Mouse (Mus musculus) G1E (cell line): Measurements from ENCODE around the gene Pla2g2d. TPM values are rescaled to one million over a fixed set of nuclear protein-coding genes. Genes with fewer than 3 reads are reported as not detected.

Experiments
- ATAC-seq: 2 replicates; pipeline ENCODE4 v1.8.0; 2016; ENCODE audit warnings: mild to moderate bottlenecking; ENCODE audit not compliant: insufficient number of reproducible peaks, poor library complexity, low FRiP score, severe bottlenecking; ENCODE audit errors: extremely low read depth
- DNase-seq: peaks from one replicate; pipeline ENCODE4 v3.0.0; 2012; ENCODE audit warnings: low spot score
- H3K27me3 ChIP-seq: 2 replicates; pipeline ENCODE4 v1.6.1; 2012; ENCODE audit warnings: mild to moderate bottlenecking, low read length, inconsistent platforms; ENCODE audit not compliant: insufficient read depth
- H3K36me3 ChIP-seq: replicated peaks from 2 replicates; pipeline ENCODE3; 2012; ENCODE audit warnings: mild to moderate bottlenecking, inconsistent platforms
- H3K4me1 ChIP-seq: 2 replicates; pipeline ENCODE4 v1.6.1; 2012; ENCODE audit warnings: low read depth, low read length, inconsistent platforms, mixed read lengths; ENCODE audit not compliant: insufficient read depth
- H3K4me3 ChIP-seq: 2 replicates; pipeline ENCODE4 v1.5.1; 2012; ENCODE audit warnings: low read depth, mild to moderate bottlenecking, inconsistent platforms, low read length, moderate library complexity, mixed read lengths
- H3K9me3 ChIP-seq: replicated peaks from 2 replicates; pipeline ENCODE4 v1.6.1; 2012; ENCODE audit warnings: inconsistent platforms
- CTCF ChIP-seq: IDR thresholded peaks from 2 replicates; pipeline ENCODE4 v1.5.1; 2012; ENCODE audit warnings: low read depth, low read length, inconsistent platforms, mixed read lengths
- GATA1 ChIP-seq: IDR thresholded peaks from 2 replicates; pipeline ENCODE4 v1.6.1; 2012; ENCODE audit warnings: borderline replicate concordance, low read length, inconsistent platforms, mixed read lengths
- GATA2 ChIP-seq: IDR thresholded peaks from 2 replicates; pipeline ENCODE4 v1.6.1; 2012; ENCODE audit warnings: low read depth, low read length, inconsistent platforms, borderline replicate concordance
- POLR2AphosphoS5 ChIP-seq: IDR thresholded peaks from 2 replicates; pipeline ENCODE4 v1.6.1; 2012; ENCODE audit warnings: low read depth, low read length, inconsistent platforms; ENCODE audit not compliant: insufficient replicate concordance
- TAL1 ChIP-seq: conservative IDR thresholded peaks from 2 replicates; pipeline ENCODE4 v1.6.1; 2012; ENCODE audit warnings: low read depth, low read length, inconsistent platforms, mixed read lengths
- polyA plus RNA-seq: library from polyadenylated mRNA; stranded (reverse); fragments of >175 nt; gene quantifications from 2 replicates; pipeline ENCODE4 v1.2.3, GENCODE M21; 2012
- total RNA-seq, 2 experiments: library from RNA; stranded (forward) in 1 of 2; stranded (reverse) in 1 of 2; fragments of 200-1000 nt in 1 of 2; fragments of >200 nt in 1 of 2; fragmentation: Nextera tagmentation in 1 of 2; gene quantifications; 2 replicates each; pipeline ENCODE4 v1.2.3; 2014 to 2017

The Pla2g2d gene
- total and polyA plus RNA-seq, 3 experiments: not detected

- Histone ChIP-seq H3K27me3 (no peaks in the 10 kb centered on the region), H3K36me3 (no peaks in the 10 kb centered on the region), H3K4me1 (no peaks in the 10 kb centered on the region), H3K9me3 (peaks cover 91% of the 10 kb centered on the region), H3K4me3 (no peak overlapping the region)
- DNase-seq: no peak
- no peak for ATAC-seq
- TF ChIP-seq TAL1 (no peak), POLR2AphosphoS5 (no peak), GATA1 (no peak), CTCF (no peak), GATA2 (no peak)
These were observed 36.2 kb upstream of the Pla2g2d start for GRCm38 (mm10) chr4:138739136-138739851.

GRCm38 (mm10) chr4:138745884-138746283 lies 29.7 kb upstream of the Pla2g2d start:
- H3K4me1 ChIP-seq: no peaks in the 10 kb centered on the region
- DNase-seq: no peak
- no peaks in the 10 kb centered on the region for H3K36me3 ChIP-seq
- H3K4me3 ChIP-seq: no peak overlapping the region
- ATAC-seq: no peak
- no peaks in the 10 kb centered on the region; the same call in 1 of the 2 replicates for H3K27me3 ChIP-seq
- no peak for TF ChIP-seq CTCF
- no peak for TF ChIP-seq GATA1
- no peak for TF ChIP-seq TAL1
- TF ChIP-seq POLR2AphosphoS5: no peak
- no peak for TF ChIP-seq GATA2
- H3K9me3 ChIP-seq: peaks cover 96% of the 10 kb centered on the region

- no peak overlapping the region for H3K4me3 ChIP-seq
- no peak for ATAC-seq
- no peaks in the 10 kb centered on the region for H3K4me1 ChIP-seq
- peaks cover 94% of the 10 kb centered on the region for H3K9me3 ChIP-seq
- DNase-seq: no peak
- TF ChIP-seq TAL1 (no peak), POLR2AphosphoS5 (no peak), GATA2 (no peak)
- no peaks in the 10 kb centered on the region; the same call in 1 of the 2 replicates for H3K27me3 ChIP-seq
- no peaks in the 10 kb centered on the region for H3K36me3 ChIP-seq
These were observed 28.7 kb upstream of the Pla2g2d start for GRCm38 (mm10) chr4:138746866-138747265.

GRCm38 (mm10) chr4:138747851-138748250 lies 27.7 kb upstream of the Pla2g2d start:
- DNase-seq (no peak), ATAC-seq (no peak)
- Histone ChIP-seq H3K27me3 (no peaks in the 10 kb centered on the region; the same call in 1 of the 2 replicates), H3K9me3 (peaks cover 94% of the 10 kb centered on the region), H3K36me3 (no peaks in the 10 kb centered on the region), H3K4me1 (no peaks in the 10 kb centered on the region), H3K4me3 (no peak overlapping the region)
- TF ChIP-seq TAL1 (no peak), GATA2 (no peak), POLR2AphosphoS5 (no peak), GATA1 (no peak), CTCF (no peak)

DNA sequence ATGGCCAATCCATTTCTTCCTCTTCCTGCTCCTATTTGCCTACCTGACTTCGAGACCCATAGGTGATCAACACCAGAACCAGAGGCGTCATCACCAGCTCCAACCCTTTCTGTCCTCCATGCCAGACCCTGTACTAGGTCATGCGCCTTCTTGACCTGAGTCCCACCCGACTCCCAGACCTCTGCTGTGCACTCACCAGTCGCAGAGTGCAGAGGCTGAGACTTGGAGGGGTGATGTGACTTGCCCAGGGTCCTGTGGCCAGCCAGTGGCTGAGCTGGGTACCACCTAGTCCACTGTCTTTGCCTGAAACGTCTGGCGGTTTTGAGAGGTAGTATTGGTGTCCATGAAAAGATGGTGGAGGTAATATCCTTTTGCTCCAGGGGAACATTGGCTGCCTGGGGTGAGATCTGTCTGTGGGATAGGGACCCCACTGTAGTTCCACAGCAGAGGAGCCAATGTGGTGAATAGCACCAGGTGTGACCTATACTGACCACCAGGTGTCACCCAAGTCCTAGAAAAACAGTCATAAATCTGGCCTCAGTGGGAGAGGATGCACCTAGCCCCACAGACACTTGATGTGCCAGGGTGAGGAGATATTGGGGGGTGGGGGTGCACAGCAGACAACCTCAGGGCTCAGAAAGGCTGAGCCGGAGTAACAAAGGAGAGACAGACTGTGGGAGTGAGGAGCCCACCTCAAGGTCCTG lies 27.0 kb upstream of the Pla2g2d start:
- ATAC-seq (no peak), DNase-seq (no peak)
- Histone ChIP-seq H3K4me3 (no peak overlapping the region), H3K9me3 (peaks cover 93% of the 10 kb centered on the region), H3K4me1 (no peaks in the 10 kb centered on the region), H3K27me3 (no peaks in the 10 kb centered on the region; the same call in 1 of the 2 replicates), H3K36me3 (no peaks in the 10 kb centered on the region)
- TF ChIP-seq POLR2AphosphoS5 (no peak), CTCF (no peak), GATA1 (no peak), TAL1 (no peak), GATA2 (no peak)

DNA sequence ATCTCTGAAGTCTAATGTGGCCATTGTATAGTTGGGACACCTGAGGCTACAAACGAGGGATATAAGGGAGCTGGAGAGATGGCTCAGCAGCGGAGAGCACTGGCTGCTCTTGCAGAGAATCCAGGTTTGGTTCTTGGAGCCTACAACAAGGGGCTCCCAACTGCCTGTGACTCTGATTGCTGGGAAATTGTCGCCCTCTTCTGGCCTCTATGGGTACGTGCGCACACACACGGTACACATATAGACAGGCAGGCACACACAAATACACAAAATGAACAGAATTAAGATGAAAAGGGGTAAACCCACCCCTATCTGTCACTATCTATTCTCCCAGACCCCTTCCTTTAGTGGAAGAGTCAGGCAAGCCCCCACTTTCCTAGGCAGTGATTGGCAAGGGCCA lies 22.9 kb upstream of the Pla2g2d start:
- Histone ChIP-seq H3K4me1 (no peaks in the 10 kb centered on the region), H3K27me3 (no peaks in the 10 kb centered on the region), H3K4me3 (no peak overlapping the region), H3K36me3 (no peaks in the 10 kb centered on the region), H3K9me3 (peaks cover 97% of the 10 kb centered on the region)
- DNase-seq (no peak), ATAC-seq (no peak)
- no peak for TF ChIP-seq GATA2
- TF ChIP-seq CTCF: no peak
- TF ChIP-seq TAL1: no peak
- no peak for TF ChIP-seq GATA1
- TF ChIP-seq POLR2AphosphoS5: no peak

DNA sequence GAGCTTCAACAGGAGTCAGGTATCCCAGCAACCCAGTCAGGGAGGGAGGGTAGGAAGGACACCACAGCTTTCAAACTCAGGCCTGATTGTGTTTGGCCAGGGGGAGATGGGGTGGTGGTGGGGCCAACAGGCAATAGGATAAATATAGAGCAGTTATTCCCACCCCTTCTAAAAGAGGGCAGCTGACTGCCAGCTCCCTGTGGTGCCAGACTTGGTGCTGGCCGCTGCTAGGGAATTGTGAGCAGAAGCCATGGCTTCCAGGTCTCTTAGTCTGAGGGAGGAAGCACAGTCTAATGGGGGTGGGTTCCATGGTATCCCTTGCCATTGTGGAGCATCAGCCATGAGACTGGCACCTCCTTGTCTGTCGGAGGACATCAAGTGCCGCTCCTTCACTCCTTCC lies 21.9 kb upstream of the Pla2g2d start:
- no peak overlapping the region for H3K4me3 ChIP-seq
- no peak for ATAC-seq
- no peak for DNase-seq
- no peaks in the 10 kb centered on the region for H3K27me3 ChIP-seq
- no peak for TF ChIP-seq GATA1
- TF ChIP-seq CTCF: no peak
- no peak for TF ChIP-seq POLR2AphosphoS5
- TF ChIP-seq TAL1: no peak
- no peak for TF ChIP-seq GATA2
- no peaks in the 10 kb centered on the region for H3K36me3 ChIP-seq
- H3K4me1 ChIP-seq: no peaks in the 10 kb centered on the region
- H3K9me3 ChIP-seq: peaks cover 94% of the 10 kb centered on the region
